In genomic region chr7:99826096-99826495, GRCm38 (mm10) we compare ENCODE assay signal across 22 mouse cellular contexts. TPM values are rescaled to one million over a fixed set of nuclear protein-coding genes. Genes with fewer than 3 reads are reported as not detected.
A peak's percentile ranks its signal among the peaks of the same experiment; 100 is the strongest.
DNase-seq lines count a peak whose midpoint lies in the region; ATAC-seq and TF ChIP-seq lines count a peak whose summit lies in the region.
"Had no signal": no experiment of that assay in that cellular context is flagged by ENCODE, and none has a peak within 500 bp of the region (broad histone marks: within the 10 kb centered on the region; RNA-seq: fewer than 3 reads in every experiment).

No protein-coding gene starts in this region.

- no peak for ATAC-seq in erythroblast, adult 5-6 weeks (replicated peaks; ENCODE audit: low FRiP score, poor library complexity, severe bottlenecking)
- no peak for ATAC-seq in heart, postnatal 0 days (ENCODE audit: insufficient read depth, low read depth)
- ATAC-seq: Patski had no signal

- H3K4me2 ChIP-seq in heart, postnatal 0 days (ENCODE audit: low read depth, low read length) = 0 out of 2 replicates have a peak overlapping the region, but pooled peaks have one; percentile 11
- H3K4me2 ChIP-seq: embryonic facial prominence, embryonic 13.5 days; forebrain, embryonic 12.5 days; hindbrain, embryonic 15.5 days; neural tube, embryonic 13.5 days had no signal

- intact Hi-C loops in heart, postnatal 36 days (cut with DNase I) = loop anchor here (5.0 kb wide), 1 partner anchor 51 kb away; no protein-coding TSS in a partner anchor

- H3K36me3 ChIP-seq in erythroblast, embryonic 14.5 days (ENCODE audit: control insufficient read depth) = peaks cover 50% of the 10 kb centered on the region
- no peaks in the 10 kb centered on the region for H3K36me3 ChIP-seq in heart, postnatal 0 days (replicated peaks; ENCODE audit: control insufficient read depth, insufficient read depth, low read length)
- H3K36me3 ChIP-seq: forebrain, embryonic 12.5 days; hindbrain, embryonic 15.5 days; midbrain, embryonic 10.5 days; neural tube, embryonic 13.5 days had no signal

- H3K4me3 ChIP-seq in erythroblast, embryonic 14.5 days (replicated peaks) = peak overlapping the region; percentile 68
- H3K4me3 ChIP-seq in heart, postnatal 0 days (ENCODE audit: low read depth, low read length) = no peak overlapping the region
- H3K4me3 ChIP-seq: embryonic facial prominence, embryonic 13.5 days; forebrain, embryonic 12.5 days; hindbrain, embryonic 15.5 days; midbrain, embryonic 10.5 days; neural tube, embryonic 13.5 days had no signal

- H3K9ac ChIP-seq in heart, postnatal 0 days (replicated peaks; ENCODE audit: low read depth, low read length) = no peak overlapping the region
- H3K9ac ChIP-seq: embryonic facial prominence, embryonic 13.5 days; forebrain, embryonic 12.5 days; hindbrain, embryonic 15.5 days; neural tube, embryonic 13.5 days had no signal

- H3K4me1 ChIP-seq in erythroblast, embryonic 14.5 days (ENCODE audit: control insufficient read depth) = peaks cover 69% of the 10 kb centered on the region
- H3K4me1 ChIP-seq in heart, postnatal 0 days (ENCODE audit: control insufficient read depth, insufficient read depth) = peaks cover 36% of the 10 kb centered on the region
- H3K4me1 ChIP-seq: hindbrain, embryonic 15.5 days had no signal

- WGBS in heart, postnatal 0 days = 65% methylated on average over 6 of the region's 6 CpGs

- DNase-seq in heart, postnatal 0 days (ENCODE audit: low spot score) = no peak
- DNase-seq in heart, postnatal 36 days = no peak
- DNase-seq in urinary bladder, postnatal 14 days (ENCODE audit: low spot score) = peak; percentile 35
- no peak for DNase-seq in urinary bladder, postnatal 25 days (ENCODE audit: low spot score)
- DNase-seq in urinary bladder, postnatal 36 days (ENCODE audit: low spot score in 2 of 2) = no peak
- no peak for DNase-seq in cerebellum, postnatal 14 days
- DNase-seq: cerebellum, adult 11 months; gastrocnemius, postnatal 25 days; kidney, adult 2 months; kidney, postnatal 4 days; lung, postnatal 36 days; right cerebral cortex, postnatal 25 days; thymus, adult 18-20 months had no signal

- H3K27me3 ChIP-seq in erythroblast, embryonic 14.5 days (ENCODE audit: control insufficient read depth) = no peaks in the 10 kb centered on the region
- no peaks in the 10 kb centered on the region for H3K27me3 ChIP-seq in heart, postnatal 0 days (ENCODE audit: control insufficient read depth, insufficient read depth, low read length)
- H3K27me3 ChIP-seq: embryonic facial prominence, embryonic 13.5 days; forebrain, embryonic 12.5 days; hindbrain, embryonic 15.5 days; neural tube, embryonic 13.5 days; Patski had no signal

- no peak for TF ChIP-seq CTCF in heart, postnatal 0 days (IDR thresholded peaks at IDR 0.05; ENCODE audit: low read depth)

- H3K27ac ChIP-seq in heart, postnatal 0 days (ENCODE audit: low read depth) = no peak overlapping the region
- H3K27ac ChIP-seq: embryonic facial prominence, embryonic 13.5 days; forebrain, embryonic 12.5 days; hindbrain, embryonic 15.5 days; midbrain, embryonic 10.5 days; neural tube, embryonic 13.5 days had no signal

- no peak for TF ChIP-seq EP300 in heart, postnatal 0 days (IDR thresholded peaks at IDR 0.05; ENCODE audit: low read depth)

- H3K9me3 ChIP-seq in erythroblast, embryonic 14.5 days (ENCODE audit: control insufficient read depth, low read length) = no peaks in the 10 kb centered on the region
- H3K9me3 ChIP-seq in heart, postnatal 0 days (replicated peaks; ENCODE audit: control insufficient read depth, low read length) = no peaks in the 10 kb centered on the region
- H3K9me3 ChIP-seq: embryonic facial prominence, embryonic 13.5 days; forebrain, embryonic 12.5 days; hindbrain, embryonic 15.5 days; midbrain, embryonic 10.5 days; neural tube, embryonic 13.5 days had no signal

RNA-seq across cellular contexts. Expression of gene Neu3, which starts 2.1 kb away (rescaled TPM):
- polyA plus RNA-seq in erythroblast, embryonic 14.5 days (2012) = 0.39 and 0.51 TPM in 2 replicates
- 3.8 and 6.5 TPM in 2 replicates for total RNA-seq in erythroblast, adult 5-6 weeks (2015; ENCODE audit: low replicate concordance)
- total RNA-seq in erythroblast, adult 5-6 weeks (2017; ENCODE audit: low replicate concordance) = 11.9 and 12.8 TPM in 2 replicates
- 3.7 and 4.7 TPM in 2 replicates for total RNA-seq in heart, postnatal 0 days (2014; rRNA removed; ENCODE audit: low replicate concordance)
- 3.0 and 3.3 TPM in 2 replicates for polyA plus RNA-seq in heart, postnatal 0 days (2015; fragmentation: Nextera tagmentation; extraction: Ambion mirVana)
- total RNA-seq in heart, postnatal 36 days (2021) = 1 to 10 TPM; 3.8 to 4.9 TPM
- total RNA-seq: monocyte, adult 5-6 weeks had no signal

RNA-seq across cellular contexts. Expression of gene Xrra1, which starts 32.8 kb away (rescaled TPM):
- 0.03 TPM in 1 of 2 replicates, not detected in the other for polyA plus RNA-seq in erythroblast, embryonic 14.5 days (2012)
- total RNA-seq in erythroblast, adult 5-6 weeks (2015; ENCODE audit: low replicate concordance) = not detected in 2 replicates
- not detected in 2 replicates for total RNA-seq in erythroblast, adult 5-6 weeks (2017; ENCODE audit: low replicate concordance)
- total RNA-seq in heart, postnatal 0 days (2014; rRNA removed; ENCODE audit: low replicate concordance) = 1.9 TPM in 1 of 2 replicates, not detected in the other
- 0.04 and 0.08 TPM in 2 replicates for polyA plus RNA-seq in heart, postnatal 0 days (2015; fragmentation: Nextera tagmentation; extraction: Ambion mirVana)
- not detected for total RNA-seq in heart, postnatal 36 days (2021)

RNA-seq across cellular contexts. Expression of gene Spcs2, which starts 37.2 kb away (rescaled TPM):
- polyA plus RNA-seq in erythroblast, embryonic 14.5 days (2012) = 2.5 and 5.9 TPM in 2 replicates
- 58.4 and 63.5 TPM in 2 replicates for total RNA-seq in erythroblast, adult 5-6 weeks (2015; ENCODE audit: low replicate concordance)
- 51.9 and 60.6 TPM in 2 replicates for total RNA-seq in erythroblast, adult 5-6 weeks (2017; ENCODE audit: low replicate concordance)
- total RNA-seq in heart, postnatal 0 days (2014; rRNA removed; ENCODE audit: low replicate concordance) = 57.2 and 79.1 TPM in 2 replicates
- 146 and 155 TPM in 2 replicates for polyA plus RNA-seq in heart, postnatal 0 days (2015; fragmentation: Nextera tagmentation; extraction: Ambion mirVana)
- total RNA-seq in heart, postnatal 36 days (2021) = 10 to 100 TPM; 48.0 to 50.4 TPM
